Mouse (Mus musculus): Measurements from ENCODE around the gene Manba. TPM values are rescaled to one million over a fixed set of nuclear protein-coding genes. Genes with fewer than 3 reads are reported as not detected.
A peak's percentile ranks its signal among the peaks of the same experiment; 100 is the strongest.
"Not testable (repeated sequence)": the region's sequence is repeated elsewhere in the genome, so short reads cannot be mapped to it uniquely, and the experiment has no call there.

Gene Manba
- polyA plus RNA-seq, 1 experiment = 5.4 TPM

GRCm38 (mm10) chr3:135522618-135523355 is 37.4 kb downstream of the Manba start:
- DNase-seq (ENCODE audit: extremely low spot score in 1 of 2, low spot score in 1 of 2) = no peak

- not testable (repeated sequence) for DNase-seq (ENCODE audit: extremely low spot score in 1 of 2, low spot score in 1 of 2)
Measured at GRCm38 (mm10) chr3:135524900-135525299, 39.5 kb downstream of the Manba start.

- DNase-seq (ENCODE audit: extremely low spot score in 1 of 2, low spot score in 1 of 2) = no peak
Measured at GRCm38 (mm10) chr3:135529670-135530069, 44.3 kb downstream of the Manba start.

- no peak for DNase-seq (ENCODE audit: extremely low spot score in 1 of 2, low spot score in 1 of 2)
Measured at GRCm38 (mm10) chr3:135531762-135532161, 46.4 kb downstream of the Manba start.

GRCm38 (mm10) chr3:135534103-135534502 is 48.7 kb downstream of the Manba start:
- DNase-seq (ENCODE audit: extremely low spot score in 1 of 2, low spot score in 1 of 2) = peak in 1 of 2 experiments; percentile 6

- DNase-seq (ENCODE audit: extremely low spot score in 1 of 2, low spot score in 1 of 2) = no peak
Measured at GRCm38 (mm10) chr3:135546212-135546923, 61.0 kb downstream of the Manba start.

GRCm38 (mm10) chr3:135547298-135547697 is 61.9 kb downstream of the Manba start:
- no peak for DNase-seq (ENCODE audit: extremely low spot score in 1 of 2, low spot score in 1 of 2)

GRCm38 (mm10) chr3:135552874-135553273 is 67.5 kb downstream of the Manba start:
- no peak for DNase-seq (ENCODE audit: extremely low spot score in 1 of 2, low spot score in 1 of 2)

GRCm38 (mm10) chr3:135555192-135555591 is 69.8 kb downstream of the Manba start:
- DNase-seq (ENCODE audit: extremely low spot score in 1 of 2, low spot score in 1 of 2) = no peak

- peak; percentile 11 to 52 for DNase-seq (ENCODE audit: extremely low spot score in 1 of 2, low spot score in 1 of 2)
Measured at GRCm38 (mm10) chr3:135556052-135556587, 70.7 kb downstream of the Manba start.

GRCm38 (mm10) chr3:135556851-135557662 is 71.6 kb downstream of the Manba start:
- peak in 1 of 2 experiments; percentile 36 for DNase-seq (ENCODE audit: extremely low spot score in 1 of 2, low spot score in 1 of 2)

GRCm38 (mm10) chr3:135562036-135562435 is 76.6 kb downstream of the Manba start:
- DNase-seq (ENCODE audit: extremely low spot score in 1 of 2, low spot score in 1 of 2) = no peak

GRCm38 (mm10) chr3:135563163-135563689 is 77.8 kb downstream of the Manba start:
- no peak for DNase-seq (ENCODE audit: extremely low spot score in 1 of 2, low spot score in 1 of 2)

GRCm38 (mm10) chr3:135564706-135565105 is 79.3 kb downstream of the Manba start:
- DNase-seq (ENCODE audit: extremely low spot score in 1 of 2, low spot score in 1 of 2) = no peak

- DNase-seq (ENCODE audit: extremely low spot score in 1 of 2, low spot score in 1 of 2) = no peak
Measured at GRCm38 (mm10) chr3:135565306-135565705, 79.9 kb downstream of the Manba start.

GRCm38 (mm10) chr3:135567888-135568287 is 82.5 kb downstream of the Manba start:
- DNase-seq (ENCODE audit: extremely low spot score in 1 of 2, low spot score in 1 of 2) = no peak

- no peak for DNase-seq (ENCODE audit: extremely low spot score in 1 of 2, low spot score in 1 of 2)
Measured at GRCm38 (mm10) chr3:135568633-135569032, 83.2 kb downstream of the Manba start.

GRCm38 (mm10) chr3:135571540-135571939 is 86.1 kb downstream of the Manba start:
- DNase-seq (ENCODE audit: extremely low spot score in 1 of 2, low spot score in 1 of 2) = no peak

- DNase-seq (ENCODE audit: extremely low spot score in 1 of 2, low spot score in 1 of 2) = no peak
Measured at GRCm38 (mm10) chr3:135573051-135573450, 87.6 kb downstream of the Manba start.

GRCm38 (mm10) chr3:135575126-135575525 is 89.7 kb downstream of the Manba start:
- no peak for DNase-seq (ENCODE audit: extremely low spot score in 1 of 2, low spot score in 1 of 2)

Measured in frontal cortex, adult 2 months (tissue).